Mouse (Mus musculus) stomach, embryonic 14.5 days (tissue): ENCODE measurements around the gene Dimt1. TPM values are rescaled to one million over a fixed set of nuclear protein-coding genes. Genes with fewer than 3 reads are reported as not detected.
"Not testable (repeated sequence)": the region's sequence is repeated elsewhere in the genome, so short reads cannot be mapped to it uniquely, and the experiment has no call there.

ENCODE experiments used
- ATAC-seq: fragments of 200-750 bp; cut with Nextera tagmentation; 2 replicates; pipeline ENCODE4 v1.8.0; 2017; ENCODE audit warnings: low read depth, moderate TSS enrichment; ENCODE audit not compliant: insufficient number of reproducible peaks, insufficient read depth, low FRiP score
- H3K27ac ChIP-seq: fragments of 300-500 bp; sonication (generic); 2 replicates; pipeline ENCODE4 v1.5.1; 2014; ENCODE audit warnings: mild to moderate bottlenecking, low read length, moderate library complexity, mixed read lengths
- H3K27me3 ChIP-seq: fragments of 300-500 bp; sonication (generic); 2 replicates; pipeline ENCODE4 v1.6.1; 2014; ENCODE audit warnings: low read length, control low read depth, mixed read lengths; ENCODE audit not compliant: control insufficient read depth, insufficient read depth
- H3K36me3 ChIP-seq: fragments of 300-500 bp; sonication (generic); 2 replicates; pipeline ENCODE4 v1.6.1; 2014; ENCODE audit warnings: mild to moderate bottlenecking, control low read depth, low read length, moderate library complexity, mixed read lengths; ENCODE audit not compliant: control insufficient read depth, insufficient read depth
- H3K4me1 ChIP-seq: fragments of 300-500 bp; sonication (generic); 2 replicates; pipeline ENCODE4 v1.6.1; 2014; ENCODE audit warnings: low read length, control low read depth, mixed read lengths; ENCODE audit not compliant: control insufficient read depth, insufficient read depth
- H3K4me2 ChIP-seq: fragments of 300-500 bp; sonication (generic); replicated peaks from 2 replicates; pipeline ENCODE4 v1.6.1; 2014; ENCODE audit warnings: low read depth, low read length, control low read depth
- H3K4me3 ChIP-seq: fragments of 300-500 bp; sonication (generic); 2 replicates; pipeline ENCODE4 v1.5.1; 2014; ENCODE audit warnings: low read depth, low read length, control low read depth
- H3K9ac ChIP-seq: fragments of 300-500 bp; sonication (generic); replicated peaks from 2 replicates; pipeline ENCODE4 v1.6.1; 2014; ENCODE audit warnings: low read depth, mild to moderate bottlenecking, control low read depth, low read length, moderate library complexity, mixed read lengths
- H3K9me3 ChIP-seq: fragments of 300-500 bp; sonication (generic); 2 replicates; pipeline ENCODE4 v1.6.1; 2016; ENCODE audit warnings: low read depth, low read length, control low read depth; ENCODE audit not compliant: control insufficient read depth
- WGBS: fragments of 180-500 bp; shearing (Covaris S2); extraction: QIAGEN DNeasy Blood & Tissue Kit; methylation state at CpG from one replicate; pipeline ENCODE4 v1.1.7; 2014; 5-methylcytosine and 5-hydroxymethylcytosine counted together
- polyA plus RNA-seq: library from polyadenylated mRNA; unstranded; fragments of >200 nt; fragmentation: Nextera tagmentation; extraction: Ambion mirVana; gene quantifications from 2 replicates; pipeline ENCODE4 v1.2.1, GENCODE M21; 2014

The Dimt1 gene
- 52.3 and 55.9 TPM in 2 replicates for polyA plus RNA-seq

GRCm38 (mm10) chr13:106946594-106947540, at the start of gene Dimt1:
Gene Dimt1, plus strand, starts transcription at chr13:106947127.
- Histone ChIP-seq H3K27ac (peak within 1 kb of the TSS; percentile 89), H3K9ac (peak within 1 kb of the TSS; percentile 71), H3K4me1 (peaks cover 9% of the 10 kb centered on the region), H3K9me3 (no peaks in the 10 kb centered on the region), H3K4me3 (peak within 1 kb of the TSS; percentile 85), H3K4me2 (peak within 1 kb of the TSS; percentile 70), H3K27me3 (no peaks in the 10 kb centered on the region), H3K36me3 (peaks cover 11% of the 10 kb centered on the region; the same call in 1 of the 2 replicates)
- ATAC-seq: peak; percentile 99
- under 1% methylated on average over 67 of the region's 68 CpGs for WGBS

- Histone ChIP-seq H3K36me3 (peaks cover 23% of the 10 kb centered on the region; the same call in 1 of the 2 replicates), H3K4me2 (no peak overlapping the region)
- WGBS: 82% methylated on average over 3 of the region's 3 CpGs
These were observed 42.3 kb upstream of the Dimt1 start for GRCm38 (mm10) chr13:106904637-106905036.

GRCm38 (mm10) chr13:106905154-106905553, 41.8 kb upstream of the Dimt1 start:
- peaks cover 25% of the 10 kb centered on the region; the same call in 1 of the 2 replicates for H3K36me3 ChIP-seq
- not testable (repeated sequence) for H3K9me3 ChIP-seq, H3K4me1 ChIP-seq, ATAC-seq, H3K9ac ChIP-seq, H3K4me2 ChIP-seq, H3K4me3 ChIP-seq, H3K27me3 ChIP-seq, H3K27ac ChIP-seq
- WGBS: 79% methylated on average over 6 of the region's 6 CpGs

More at GRCm38 (mm10) chr13:106904637-106905036, 42.3 kb upstream of the Dimt1 start:
- no peak overlapping the region for H3K4me3 ChIP-seq
- H3K9ac ChIP-seq: no peak overlapping the region
- no peaks in the 10 kb centered on the region for H3K27me3 ChIP-seq
- H3K9me3 ChIP-seq: no peaks in the 10 kb centered on the region
- no peaks in the 10 kb centered on the region for H3K4me1 ChIP-seq
- no peak overlapping the region for H3K27ac ChIP-seq
- ATAC-seq: no peak

GRCm38 (mm10) chr13:106907273-106907672, 39.7 kb upstream of the Dimt1 start:
- peaks cover 23% of the 10 kb centered on the region; the same call in 1 of the 2 replicates for H3K36me3 ChIP-seq
- H3K9ac ChIP-seq: no peak overlapping the region
- no peaks in the 10 kb centered on the region for H3K27me3 ChIP-seq
- no peak overlapping the region for H3K4me2 ChIP-seq
- no peak overlapping the region for H3K4me3 ChIP-seq
- H3K27ac ChIP-seq: no peak overlapping the region
- H3K4me1 ChIP-seq: no peaks in the 10 kb centered on the region
- 97% methylated on average over 4 of the region's 4 CpGs for whole genome bisulfite sequencing
- no peak for ATAC-seq
- H3K9me3 ChIP-seq: no peaks in the 10 kb centered on the region

GRCm38 (mm10) chr13:106910096-106910495, 36.8 kb upstream of the Dimt1 start:
- Histone ChIP-seq H3K9ac (no peak overlapping the region), H3K36me3 (peaks cover 16% of the 10 kb centered on the region; the same call in 1 of the 2 replicates), H3K27ac (no peak overlapping the region), H3K4me3 (no peak overlapping the region), H3K4me2 (no peak overlapping the region), H3K27me3 (no peaks in the 10 kb centered on the region), H3K4me1 (no peaks in the 10 kb centered on the region), H3K9me3 (no peaks in the 10 kb centered on the region)
- whole genome bisulfite sequencing: 94% methylated on average over 10 of the region's 10 CpGs
- ATAC-seq: no peak

GRCm38 (mm10) chr13:106913125-106913736, 33.7 kb upstream of the Dimt1 start:
- peaks cover 11% of the 10 kb centered on the region; the same call in 1 of the 2 replicates for H3K36me3 ChIP-seq
- no peak for ATAC-seq
- 61% methylated on average over 3 of the region's 3 CpGs for WGBS
- H3K9ac ChIP-seq: no peak overlapping the region
- no peak overlapping the region for H3K4me2 ChIP-seq
- H3K9me3 ChIP-seq: no peaks in the 10 kb centered on the region
- no peaks in the 10 kb centered on the region for H3K27me3 ChIP-seq
- H3K4me3 ChIP-seq: no peak overlapping the region
- no peak overlapping the region for H3K27ac ChIP-seq
- H3K4me1 ChIP-seq: no peaks in the 10 kb centered on the region

GRCm38 (mm10) chr13:106918322-106919050, 28.4 kb upstream of the Dimt1 start:
- no peaks in the 10 kb centered on the region for H3K4me1 ChIP-seq
- peaks cover 18% of the 10 kb centered on the region for H3K36me3 ChIP-seq
- no peak overlapping the region for H3K9ac ChIP-seq
- ATAC-seq: no peak
- no peak overlapping the region for H3K4me2 ChIP-seq
- WGBS: 56% methylated on average over 7 of the region's 7 CpGs
- H3K4me3 ChIP-seq: no peak overlapping the region
- no peaks in the 10 kb centered on the region for H3K27me3 ChIP-seq
- H3K9me3 ChIP-seq: no peaks in the 10 kb centered on the region
- no peak overlapping the region for H3K27ac ChIP-seq

GRCm38 (mm10) chr13:106925921-106926320, 21.0 kb upstream of the Dimt1 start:
- H3K27ac ChIP-seq, H3K9ac ChIP-seq, ATAC-seq, H3K27me3 ChIP-seq, H3K9me3 ChIP-seq, H3K4me3 ChIP-seq, H3K4me1 ChIP-seq, H3K4me2 ChIP-seq: not testable (repeated sequence)
- peaks cover 16% of the 10 kb centered on the region for H3K36me3 ChIP-seq
- WGBS: 88% methylated on average over 3 of the region's 3 CpGs
